Mouse (Mus musculus): ENCODE measurements around the gene Pbx1.
A peak's percentile ranks its signal among the peaks of the same experiment; 100 is the strongest.

Gene Pbx1

GRCm38 (mm10) chr1:168268224-168268623 is 163.8 kb downstream of the Pbx1 start:
- DNase-seq (ENCODE audit: low spot score) = no peak

DNA sequence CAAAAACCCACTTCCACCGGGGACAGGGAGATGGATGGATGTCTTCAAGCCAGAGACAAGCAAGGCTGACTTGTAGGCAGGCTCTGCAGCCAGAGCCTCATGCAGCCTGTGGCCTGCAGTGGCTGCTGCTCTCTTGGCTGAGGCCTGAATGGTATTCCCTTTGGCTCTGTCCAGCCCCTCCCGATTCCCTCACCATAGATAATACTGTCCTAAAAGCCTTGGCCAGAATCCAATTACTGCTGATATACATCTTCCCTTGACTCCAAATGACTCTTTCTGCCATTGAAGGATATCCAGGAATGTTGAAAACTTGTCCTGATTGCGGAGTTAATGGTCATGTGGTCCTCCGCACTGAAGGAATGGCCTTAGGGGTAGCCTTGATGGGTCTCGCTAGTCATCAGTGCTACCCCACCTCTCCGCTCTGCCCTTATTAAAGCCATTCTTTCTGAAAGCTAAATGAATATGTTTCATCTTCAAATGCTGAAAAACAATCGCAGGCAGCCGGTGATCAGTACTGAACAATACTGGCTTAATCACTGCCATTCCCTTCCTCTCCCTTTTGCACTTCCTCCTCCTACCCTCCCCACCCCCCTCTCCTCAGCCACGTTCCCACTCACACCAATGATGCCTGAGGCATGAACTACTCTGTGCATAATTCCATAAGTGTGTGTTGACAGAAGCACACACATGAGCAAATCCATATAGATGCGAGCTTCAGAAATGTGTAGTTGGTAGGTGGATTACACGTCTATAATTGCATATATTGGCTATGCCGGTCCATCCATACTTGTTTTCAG is 166.3 kb downstream of the Pbx1 start:
- DNase-seq (ENCODE audit: low spot score) = no peak

DNA sequence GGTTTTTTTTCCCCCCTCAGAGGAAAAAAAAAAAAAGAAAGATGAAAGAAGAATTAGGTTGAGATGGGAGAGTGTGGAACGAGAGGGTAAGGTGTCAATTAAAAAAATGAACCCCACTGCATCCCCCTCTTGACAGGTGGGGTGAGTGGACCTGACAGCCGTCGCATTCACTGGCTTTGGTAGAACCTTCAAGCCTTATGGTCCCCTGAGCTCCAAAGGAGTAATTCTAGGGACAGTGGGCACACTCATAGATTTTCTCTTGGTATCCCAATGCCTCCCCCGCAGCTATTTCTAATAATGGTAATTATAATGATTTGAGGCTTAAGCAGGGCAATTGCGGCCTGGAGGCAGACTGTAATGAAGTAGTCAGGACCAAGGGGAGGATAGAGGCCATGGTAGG is 167.0 kb downstream of the Pbx1 start:
- DNase-seq (ENCODE audit: low spot score) = peak; percentile 61

- no peak for DNase-seq (ENCODE audit: low spot score)
Measured at GRCm38 (mm10) chr1:168260391-168260790, 171.7 kb downstream of the Pbx1 start.

- DNase-seq (ENCODE audit: low spot score) = no peak
Measured at GRCm38 (mm10) chr1:168258856-168259255, 173.2 kb downstream of the Pbx1 start.

- DNase-seq (ENCODE audit: low spot score) = no peak
Measured at GRCm38 (mm10) chr1:168255347-168255908, 176.6 kb downstream of the Pbx1 start.

DNA sequence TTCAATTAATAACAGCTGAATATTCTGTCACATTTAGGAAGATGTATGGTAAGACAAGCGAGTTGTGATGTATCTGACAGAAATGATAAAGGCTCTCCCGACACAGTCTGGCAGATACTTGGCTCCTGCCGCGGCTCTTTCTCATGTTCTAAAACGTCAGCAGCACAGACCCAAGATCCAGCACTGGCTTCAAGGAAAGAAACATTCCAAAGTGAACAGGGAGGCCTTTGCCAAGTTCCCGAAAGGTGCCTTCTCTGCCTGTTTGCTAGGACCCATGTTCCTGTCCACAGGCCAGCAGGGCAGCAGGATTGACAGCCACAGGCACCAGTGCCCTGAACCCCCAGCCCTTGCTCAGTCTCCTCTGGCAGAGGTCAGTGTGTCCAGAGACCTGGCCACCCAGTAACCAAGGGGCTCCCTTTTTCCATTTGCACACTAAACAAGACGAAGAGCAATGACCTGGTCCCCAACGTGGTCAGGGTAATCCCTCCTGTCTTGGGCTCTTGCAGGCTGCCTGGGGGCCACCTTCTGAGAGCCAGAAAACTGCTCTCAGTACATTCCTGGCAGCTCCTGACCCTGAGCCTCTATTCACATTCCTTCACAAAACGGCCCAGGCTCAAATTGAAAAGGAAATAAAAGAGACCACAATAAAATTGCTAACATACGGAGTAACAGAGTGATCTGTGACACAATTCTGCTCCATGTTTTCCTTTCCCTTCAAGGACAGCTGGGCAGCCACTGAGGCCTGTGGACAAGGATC is 184.9 kb downstream of the Pbx1 start:
- DNase-seq (ENCODE audit: low spot score) = no peak

DNA sequence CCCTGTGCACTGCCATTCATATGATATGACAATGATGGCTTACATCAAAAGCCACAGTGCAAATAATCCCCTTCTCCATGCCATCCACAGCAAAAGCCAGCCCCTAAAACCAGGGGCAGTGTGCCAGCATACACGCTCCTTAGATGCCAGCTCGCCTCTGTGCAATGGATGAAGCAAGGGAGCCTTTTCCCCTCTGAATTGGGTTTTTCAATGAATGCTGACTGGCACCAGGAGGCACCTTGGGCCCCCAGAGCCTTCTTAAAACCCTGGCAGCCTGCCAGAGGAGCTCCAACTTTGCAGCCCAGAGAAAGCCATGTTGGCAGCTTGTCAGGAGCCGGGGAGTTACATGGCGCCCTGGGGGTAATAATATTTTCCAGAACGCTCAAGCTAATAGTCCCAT is 186.5 kb downstream of the Pbx1 start:
- no peak for DNase-seq (ENCODE audit: low spot score)

GRCm38 (mm10) chr1:168243759-168244158 is 188.3 kb downstream of the Pbx1 start:
- DNase-seq (ENCODE audit: low spot score) = no peak

DNA sequence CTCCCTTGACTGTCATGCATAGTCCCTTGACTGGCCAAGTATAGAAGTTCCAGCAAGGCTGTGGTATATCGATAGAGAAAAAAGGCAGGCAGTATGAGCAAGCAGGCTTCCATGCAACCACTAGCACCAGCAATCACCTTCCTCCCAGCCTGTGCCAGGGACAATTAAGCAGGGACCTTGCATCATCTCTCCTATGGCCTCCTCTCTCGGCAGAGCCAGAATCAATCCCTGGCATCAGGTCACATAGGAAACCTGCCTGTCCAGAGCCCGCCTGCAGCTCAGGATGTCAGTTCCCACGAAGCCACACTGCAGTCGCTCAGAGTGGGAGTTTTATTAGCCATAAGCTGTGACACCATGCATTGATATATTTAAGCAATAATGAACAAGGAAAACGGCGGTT is 189.0 kb downstream of the Pbx1 start:
- no peak for DNase-seq (ENCODE audit: low spot score)

DNA sequence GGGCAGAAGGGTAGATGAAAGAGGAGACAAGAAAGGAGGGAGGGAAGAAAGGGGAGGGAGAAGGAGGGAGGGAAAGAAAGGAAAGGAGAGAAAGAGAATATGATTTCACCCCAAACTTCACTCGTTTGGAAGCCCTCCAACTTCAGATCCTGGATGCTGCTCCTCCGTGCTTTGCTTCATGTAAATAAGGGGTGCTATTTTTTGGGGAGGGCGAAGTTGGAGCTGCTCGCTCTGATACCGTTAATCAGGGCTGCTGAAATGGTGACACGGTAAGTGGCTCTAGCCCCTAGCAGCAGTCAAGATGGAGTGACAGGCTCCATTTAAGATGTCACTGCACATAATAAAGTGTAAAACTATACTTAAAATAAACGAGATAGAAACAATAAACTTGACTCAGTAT is 190.8 kb downstream of the Pbx1 start:
- no peak for DNase-seq (ENCODE audit: low spot score)

- DNase-seq (ENCODE audit: low spot score) = no peak
Measured at GRCm38 (mm10) chr1:168240846-168241245, 191.2 kb downstream of the Pbx1 start.

- DNase-seq (ENCODE audit: low spot score) = no peak
Measured at GRCm38 (mm10) chr1:168240386-168240785, 191.7 kb downstream of the Pbx1 start.

DNA sequence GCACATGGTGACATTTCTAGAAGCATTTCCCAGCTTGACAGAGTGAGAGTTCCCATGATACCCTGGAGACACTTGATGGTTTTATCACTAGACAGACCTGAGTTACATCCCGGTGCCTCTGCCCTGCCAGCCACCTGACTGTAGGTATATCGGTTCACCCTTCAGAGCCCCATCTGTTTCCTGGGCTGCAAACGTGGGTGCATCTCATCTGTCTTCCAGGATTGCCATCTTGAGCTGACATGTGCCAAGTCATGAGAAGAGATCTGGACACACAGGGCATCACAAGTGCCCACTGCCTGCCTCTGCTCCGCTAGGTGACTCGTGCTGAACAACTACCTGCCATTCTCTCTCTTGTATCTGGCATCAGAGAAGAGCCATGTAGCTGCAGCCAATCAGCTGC is 196.0 kb downstream of the Pbx1 start:
- DNase-seq (ENCODE audit: low spot score) = no peak

DNA sequence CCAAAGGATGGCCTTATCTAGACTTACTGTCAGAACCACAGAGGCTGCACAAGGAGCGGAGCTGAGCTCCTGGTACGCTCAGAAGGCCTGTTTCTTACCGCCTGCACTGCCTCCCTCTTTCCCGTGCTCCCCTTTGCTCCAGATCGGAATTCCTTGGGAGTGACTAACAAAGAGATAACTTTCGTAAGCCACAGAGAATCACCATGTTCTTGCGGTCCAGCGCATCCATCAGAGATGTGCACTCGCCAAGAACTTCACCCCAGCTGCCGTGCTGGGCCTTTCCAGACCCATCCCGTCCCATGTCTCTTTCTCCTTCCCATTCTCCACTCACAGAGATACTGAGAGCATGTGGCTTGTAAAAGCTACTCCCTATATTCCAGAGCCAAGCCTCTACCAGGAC is 197.7 kb downstream of the Pbx1 start:
- DNase-seq (ENCODE audit: low spot score) = no peak

- no peak for DNase-seq (ENCODE audit: low spot score)
Measured at GRCm38 (mm10) chr1:168233182-168233581, 198.9 kb downstream of the Pbx1 start.

- no peak for DNase-seq (ENCODE audit: low spot score)
Measured at GRCm38 (mm10) chr1:168231548-168232429, 200.3 kb downstream of the Pbx1 start.

GRCm38 (mm10) chr1:168230858-168231257 is 201.2 kb downstream of the Pbx1 start:
- DNase-seq (ENCODE audit: low spot score) = no peak

- DNase-seq (ENCODE audit: low spot score) = peak; percentile 43
Measured at GRCm38 (mm10) chr1:168230134-168230533, 201.9 kb downstream of the Pbx1 start.

DNA sequence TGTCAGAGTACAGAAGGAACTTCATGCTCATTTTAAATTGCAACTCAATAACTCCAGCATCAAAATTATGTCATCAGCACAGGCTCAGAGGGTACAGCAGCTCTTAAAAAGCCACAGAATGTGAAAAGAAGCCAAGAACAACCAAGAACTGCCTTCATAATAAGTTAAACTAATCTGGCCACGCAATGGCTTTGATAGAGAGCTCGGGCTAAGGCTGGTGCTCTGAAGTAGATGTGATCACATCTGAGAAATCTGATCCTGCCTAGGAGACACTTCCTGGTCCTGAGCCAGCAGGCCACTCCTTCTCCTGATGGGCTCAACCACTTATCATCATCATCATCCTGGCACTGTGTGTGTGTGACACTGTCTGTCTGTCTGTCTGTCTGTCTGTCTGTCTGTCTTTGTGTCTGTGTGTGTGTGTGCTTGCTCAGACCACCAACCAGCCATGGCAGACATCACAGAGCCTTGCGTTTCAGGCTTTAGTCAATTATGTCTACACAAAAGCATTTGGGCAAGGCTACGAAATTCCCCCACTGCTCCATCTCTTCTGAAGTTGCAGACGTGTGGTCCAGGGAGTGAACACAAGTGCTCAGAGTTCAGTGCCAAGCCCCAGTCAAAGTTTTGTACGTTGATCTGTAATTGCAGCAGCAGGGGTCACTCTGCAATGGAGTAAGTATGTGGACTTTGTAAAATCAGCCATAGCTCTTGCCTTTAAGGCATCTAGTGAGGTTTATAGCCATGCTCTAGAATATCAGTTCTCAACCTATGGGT is 203.1 kb downstream of the Pbx1 start:
- no peak for DNase-seq (ENCODE audit: low spot score)

GRCm38 (mm10) chr1:168226150-168226549 is 205.9 kb downstream of the Pbx1 start:
- DNase-seq (ENCODE audit: low spot score) = no peak

All from retina, embryonic 14.5 days (tissue).